Mouse (Mus musculus) embryonic facial prominence, embryonic 11.5 days (tissue): ENCODE data around the gene Atp11a. TPM values are rescaled to one million over a fixed set of nuclear protein-coding genes. Genes with fewer than 3 reads are reported as not detected.

Experiments
- polyA plus RNA-seq: library from polyadenylated mRNA; unstranded; fragments of >200 nt; fragmentation: Nextera tagmentation; extraction: Ambion mirVana; gene quantifications from 2 replicates; pipeline ENCODE4 v1.2.1, GENCODE M21; 2014

Atp11a gene
- polyA plus RNA-seq, 1 experiment from 2014 or later, result 11.6 TPM

Other genes starting within 250 kb of the Atp11a start
- gene Spaca7, start 184.0 kb upstream of the Atp11a start, polyA plus RNA-seq, result not detected in 2 replicates
- 56.4 and 56.6 TPM in 2 replicates for gene Tubgcp3, start 84.8 kb upstream of the Atp11a start, polyA plus RNA-seq
- 14.8 and 17.6 TPM in 2 replicates for gene Mcf2l, start 116.8 kb downstream of the Atp11a start, polyA plus RNA-seq